Mouse (Mus musculus): ENCODE data around the gene Htra1.

DNA sequence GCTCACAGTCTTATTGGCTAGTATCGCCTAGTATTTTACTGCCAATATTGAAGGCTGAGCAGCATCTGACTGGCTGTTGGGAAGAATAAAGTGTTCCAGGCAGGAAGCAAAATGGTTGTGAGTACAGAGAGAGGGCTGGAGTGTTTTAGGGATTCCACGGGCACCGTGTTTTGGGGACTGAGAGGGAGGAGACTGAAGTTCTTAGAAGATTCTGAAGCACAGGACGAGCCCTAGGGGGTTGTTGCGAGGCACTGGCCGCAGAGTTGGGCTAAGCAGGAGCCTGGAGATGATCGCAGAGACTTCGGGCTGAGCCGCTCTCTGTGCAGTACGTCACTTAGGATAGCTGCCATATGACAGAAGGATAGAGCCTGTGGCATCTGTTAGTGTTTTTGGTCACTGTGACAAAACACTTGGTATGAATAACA, 18.3 kb downstream of the Htra1 start:
- TF ChIP-seq CTCF (conservative IDR thresholded peaks at IDR 0.05; ENCODE audit: low read length) (no peak), POU5F1 (IDR thresholded peaks at IDR 0.05; ENCODE audit: borderline replicate concordance, low read length) (no peak), NANOG (IDR thresholded peaks at IDR 0.05; ENCODE audit: borderline replicate concordance, low read length) (no peak)
